In the genomic region with DNA sequence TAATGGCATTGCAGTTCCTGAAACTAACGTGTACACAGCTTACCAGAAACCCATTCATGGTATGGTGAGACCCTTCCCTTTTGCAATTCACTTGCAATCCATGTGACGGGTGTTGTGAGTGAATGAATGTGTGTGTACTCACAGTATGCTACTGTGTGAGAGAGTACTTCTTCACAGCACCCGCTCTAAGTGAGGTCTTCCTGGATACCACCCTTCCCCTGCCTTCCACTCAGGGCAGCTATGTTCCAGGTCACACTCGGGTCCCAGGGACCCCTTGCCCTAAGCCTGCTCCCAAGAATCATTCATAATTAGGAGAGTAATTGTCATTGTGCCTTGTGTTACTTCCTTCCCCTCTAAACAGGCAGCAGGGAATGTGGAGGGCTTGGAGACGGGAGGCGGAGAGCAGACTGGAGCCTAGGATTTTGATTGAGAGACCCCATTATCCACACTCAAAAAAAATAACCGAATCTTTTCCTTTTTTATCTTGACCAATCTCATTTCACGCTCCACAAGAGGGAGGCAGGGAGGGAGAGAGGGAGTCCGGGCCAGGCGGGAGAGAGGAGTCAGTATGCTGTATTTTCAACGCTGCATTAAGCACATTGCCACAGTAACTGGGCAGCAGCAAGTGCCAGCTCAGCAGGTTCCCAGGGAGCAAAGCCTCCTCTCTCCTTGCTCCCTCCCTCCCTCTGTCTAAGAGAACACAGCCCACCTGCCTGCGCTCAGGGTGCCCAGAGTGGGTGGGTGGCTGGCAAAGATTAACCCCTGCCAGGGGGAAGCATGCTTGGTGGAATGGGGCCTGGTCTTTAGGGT, we compare ENCODE assay signal across 14 mouse cellular contexts. TPM values are rescaled to one million over a fixed set of nuclear protein-coding genes. Genes with fewer than 3 reads are reported as not detected.
DNase-seq lines count a peak whose midpoint lies in the region; ATAC-seq and TF ChIP-seq lines count a peak whose summit lies in the region.
"Had no signal": no experiment of that assay in that cellular context is flagged by ENCODE, and none has a peak within 500 bp of the region (broad histone marks: within the 10 kb centered on the region; RNA-seq: fewer than 3 reads in every experiment).

No protein-coding gene starts in this region.

- H3K27me3 ChIP-seq in Patski = no peaks in the 10 kb centered on the region
- no peaks in the 10 kb centered on the region for H3K27me3 ChIP-seq in hindbrain, postnatal 0 days (ENCODE audit: insufficient read depth, low read length)
- peaks cover 29% of the 10 kb centered on the region for H3K27me3 ChIP-seq in midbrain, embryonic 12.5 days
- H3K27me3 ChIP-seq: heart, embryonic 15.5 days had no signal

- no peak overlapping the region for H3K9ac ChIP-seq in hindbrain, postnatal 0 days (replicated peaks; ENCODE audit: low read length)
- H3K9ac ChIP-seq in midbrain, embryonic 12.5 days (replicated peaks) = no peak overlapping the region
- H3K9ac ChIP-seq: heart, embryonic 15.5 days had no signal

- H3K4me1 ChIP-seq in hindbrain, postnatal 0 days (ENCODE audit: insufficient read depth, low read length) = no peaks in the 10 kb centered on the region; the same call in 1 of the 2 replicates
- peaks cover 13% of the 10 kb centered on the region; the same call in 1 of the 2 replicates for H3K4me1 ChIP-seq in midbrain, embryonic 12.5 days
- H3K4me1 ChIP-seq: heart, embryonic 15.5 days had no signal

- peak overlapping the region; percentile 74 for H3K27ac ChIP-seq in hindbrain, postnatal 0 days
- 0 out of 2 replicates have a peak overlapping the region, but pooled peaks have one; percentile 50 for H3K27ac ChIP-seq in midbrain, embryonic 12.5 days (replicated peaks)
- H3K27ac ChIP-seq: heart, embryonic 15.5 days; macrophage had no signal

- peak overlapping the region; percentile 6; the same call in 1 of the 2 replicates for H3K4me2 ChIP-seq in hindbrain, postnatal 0 days (ENCODE audit: low read depth, low read length)
- peak overlapping the region; percentile 29; the same call in 1 of the 2 replicates for H3K4me2 ChIP-seq in midbrain, embryonic 12.5 days (replicated peaks)
- H3K4me2 ChIP-seq: heart, embryonic 15.5 days had no signal

- POLR2A ChIA-PET in Patski (lab: Charles Lee) = interaction anchor here (0.7 to 1.4 kb wide), 4 partner anchors 36 to 47 kb away, joined by 3 to 4 read pairs (median 3); no protein-coding TSS in a partner anchor

- WGBS in hindbrain, postnatal 0 days = 19% methylated on average over 12 of the region's 12 CpGs
- 21% methylated on average over 12 of the region's 12 CpGs for WGBS in midbrain, embryonic 12.5 days

- peak; percentile 95 for ATAC-seq in Patski
- peak; percentile 93 for ATAC-seq in hindbrain, postnatal 0 days
- ATAC-seq in midbrain, embryonic 12.5 days (ENCODE audit: low FRiP score, low read depth) = peak; percentile 93

- in situ Hi-C loops in Patski (cut with MboI; ENCODE audit: low pct_unique_long_range_greater_than_20kb) = no loop called here

- CTCF ChIA-PET in Patski (lab: Charles Lee) = interaction anchor here (1.3 to 1.9 kb wide), 3 partner anchors 10 to 138 kb away, joined by 4 to 6 read pairs (median 5); no protein-coding TSS in a partner anchor

- H3K4me3 ChIP-seq in hindbrain, postnatal 0 days (ENCODE audit: low read length) = no peak overlapping the region
- H3K4me3 ChIP-seq in midbrain, embryonic 12.5 days = no peak overlapping the region
- H3K4me3 ChIP-seq: heart, embryonic 15.5 days had no signal

- H3K36me3 ChIP-seq in hindbrain, postnatal 0 days (ENCODE audit: insufficient read depth, low read length) = no peaks in the 10 kb centered on the region
- H3K36me3 ChIP-seq in midbrain, embryonic 12.5 days = no peaks in the 10 kb centered on the region
- H3K36me3 ChIP-seq: heart, embryonic 15.5 days had no signal

- H3K9me3 ChIP-seq in hindbrain, postnatal 0 days (ENCODE audit: low read length) = no peaks in the 10 kb centered on the region
- H3K9me3 ChIP-seq in midbrain, embryonic 12.5 days = no peaks in the 10 kb centered on the region
- H3K9me3 ChIP-seq: heart, embryonic 15.5 days had no signal

- peak; percentile 80 to 88 for DNase-seq in cerebellum, postnatal 10 days
- no peak for DNase-seq in cerebellum, adult 8-10 months
- no peak for DNase-seq in Patski (ENCODE audit: low read depth, low spot score)
- DNase-seq in hindbrain, postnatal 0 days (ENCODE audit: low spot score) = peak; percentile 79
- DNase-seq in lung, postnatal 25 days (ENCODE audit: low spot score) = no peak
- DNase-seq in spleen, postnatal 36 days (ENCODE audit: low spot score in 2 of 2) = no peak
- DNase-seq in adrenal gland, postnatal 4 days (ENCODE audit: low spot score in 2 of 2) = no peak
- DNase-seq: liver had no signal

- TF ChIP-seq CTCF in Patski (IDR thresholded peaks at IDR 0.05) = peak; percentile 29
- peak; percentile 41; the same call in 1 of the 2 replicates for TF ChIP-seq CTCF in hindbrain, postnatal 0 days (IDR thresholded peaks at IDR 0.05; ENCODE audit: low read depth)

RNA-seq across cellular contexts. Expression of a gene that starts 47.3 kb away (rescaled TPM):
- polyA plus RNA-seq in Patski (2021) = 219 TPM
- total RNA-seq in hindbrain, postnatal 0 days (2014; rRNA removed) = 32.0 and 44.4 TPM in 2 replicates
- 14.8 and 16.3 TPM in 2 replicates for polyA plus RNA-seq in hindbrain, postnatal 0 days (2015; fragmentation: Nextera tagmentation; extraction: Ambion mirVana)
- polyA plus RNA-seq in midbrain, embryonic 12.5 days (2016; fragmentation: Nextera tagmentation; extraction: Ambion mirVana) = 2.8 and 4.7 TPM in 2 replicates
- 10 to 100 TPM in 1 of 2 experiments, under 1 TPM in 1; 0.34 to 22.9 TPM for total RNA-seq in adrenal gland, postnatal 4 days (2021)
- total RNA-seq: MEL had no signal
- polyA plus RNA-seq: cortical plate, adult 2 months; frontal cortex, adult 2 months; heart, embryonic 15.5 days; macrophage had no signal

Comparison
In these comparisons a context has a peak if more than half of its experiments do, and no peak if none do; other contexts are left out.
1. DNase-seq: peak in cerebellum, postnatal 10 days (2 of 2) and hindbrain, postnatal 0 days (single experiment); none in cerebellum, adult 8-10 months (single experiment), Patski (single experiment), lung, postnatal 25 days (single experiment), spleen, postnatal 36 days (0 of 2) and adrenal gland, postnatal 4 days (0 of 2).
2. RNA of a gene that starts 47.3 kb away (polyA plus RNA-seq): 219 TPM in Patski (single experiment); 14.8 to 16.3 TPM in hindbrain, postnatal 0 days and 2.8 to 4.7 TPM in midbrain, embryonic 12.5 days; every median in the first group is over 10 times any median in the second.
3. Peak in every context shown above with its lines, with median percentiles within 50 percentile points of each other: ATAC-seq.